Mouse (Mus musculus): ENCODE measurements at regions not wholly inside any gene's neighbourhood (a gene's known extent, or its start where the extent isn't known, plus 50 kb on each side); places are given as distances from the start of the nearest gene placed in this dataset.
A peak's percentile ranks its signal among the peaks of the same experiment; 100 is the strongest.

GRCm38 (mm10) chr8:125367374-125367773 lies 202.2 kb downstream of the Sipa1l2 start:
- DNase-seq: no peak

GRCm38 (mm10) chr8:125365004-125365403 lies 204.6 kb downstream of the Sipa1l2 start:
- DNase-seq: no peak

- no peak for DNase-seq
Measured at GRCm38 (mm10) chr8:125359456-125359855, 210.2 kb downstream of the Sipa1l2 start.

DNA sequence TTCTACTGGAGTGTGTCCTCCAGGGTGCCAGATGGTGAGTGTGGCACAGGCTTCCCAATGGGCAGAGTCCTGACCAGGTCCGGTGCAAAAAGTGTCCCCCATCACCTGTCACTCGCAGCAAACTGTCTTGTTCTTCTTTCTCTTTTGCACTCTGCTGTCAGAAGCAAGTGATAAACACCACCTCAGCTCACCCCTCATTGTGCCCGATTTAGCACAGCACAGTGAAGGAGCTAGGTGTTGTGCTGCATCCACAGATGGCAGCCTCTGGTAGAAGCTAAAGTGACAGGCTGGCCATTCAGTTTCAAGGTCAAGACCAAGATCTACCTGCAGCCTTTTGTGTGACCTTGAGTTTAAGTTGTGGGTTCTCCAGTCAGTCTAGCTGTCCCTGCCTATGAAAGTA lies 211.8 kb downstream of the Sipa1l2 start:
- DNase-seq: no peak

DNA sequence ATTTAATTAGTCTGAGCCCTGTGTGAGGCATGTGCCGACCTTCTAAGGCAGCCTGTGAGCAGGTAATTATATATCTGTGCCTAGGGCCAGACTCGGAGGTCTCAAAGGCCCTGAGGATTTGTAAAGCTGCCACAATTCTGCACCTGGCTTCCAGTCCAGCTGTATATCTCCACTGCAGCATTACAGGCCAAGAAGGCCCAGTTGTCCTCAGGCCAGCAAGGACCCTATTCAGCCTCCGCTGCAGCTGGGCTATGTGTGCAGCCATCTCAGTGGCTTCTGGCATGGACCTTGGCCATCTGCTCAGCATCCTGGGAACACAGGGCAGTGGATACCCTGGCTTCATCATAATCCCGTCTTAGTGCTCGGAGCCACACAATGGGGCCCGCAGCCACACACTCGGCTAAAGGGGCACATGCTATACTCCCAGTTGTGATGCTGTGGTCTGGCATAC lies 214.5 kb downstream of the Sipa1l2 start:
- no peak for DNase-seq

- DNase-seq: peak; percentile 30
Measured at GRCm38 (mm10) chr8:125352276-125352675, 217.3 kb downstream of the Sipa1l2 start.

DNA sequence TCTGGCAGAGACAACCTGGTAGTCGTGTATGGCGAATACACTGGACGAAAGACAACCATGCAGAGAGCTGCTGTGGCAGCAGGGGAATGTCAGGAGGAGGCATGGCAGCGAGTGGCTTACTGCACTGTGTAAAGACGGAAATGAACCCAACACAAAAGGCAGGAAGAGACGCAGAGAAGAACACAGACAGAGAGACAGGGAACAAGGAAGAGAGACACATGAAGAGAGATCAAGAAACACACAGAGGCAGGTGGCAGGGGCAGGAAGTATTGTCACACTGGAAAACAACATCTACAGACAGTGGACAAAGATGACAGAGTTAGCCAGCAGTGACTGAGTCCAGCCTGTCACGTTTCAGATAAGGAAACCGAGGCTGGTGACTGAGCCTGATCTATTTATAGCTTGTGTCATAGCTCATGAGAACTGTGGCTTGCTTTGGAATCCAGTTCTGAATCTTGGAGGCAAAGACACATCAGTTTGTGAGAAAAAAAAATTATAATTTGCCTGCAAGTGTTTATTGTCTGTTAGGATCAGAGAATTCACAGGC lies 218.0 kb downstream of the Sipa1l2 start:
- no peak for DNase-seq

DNA sequence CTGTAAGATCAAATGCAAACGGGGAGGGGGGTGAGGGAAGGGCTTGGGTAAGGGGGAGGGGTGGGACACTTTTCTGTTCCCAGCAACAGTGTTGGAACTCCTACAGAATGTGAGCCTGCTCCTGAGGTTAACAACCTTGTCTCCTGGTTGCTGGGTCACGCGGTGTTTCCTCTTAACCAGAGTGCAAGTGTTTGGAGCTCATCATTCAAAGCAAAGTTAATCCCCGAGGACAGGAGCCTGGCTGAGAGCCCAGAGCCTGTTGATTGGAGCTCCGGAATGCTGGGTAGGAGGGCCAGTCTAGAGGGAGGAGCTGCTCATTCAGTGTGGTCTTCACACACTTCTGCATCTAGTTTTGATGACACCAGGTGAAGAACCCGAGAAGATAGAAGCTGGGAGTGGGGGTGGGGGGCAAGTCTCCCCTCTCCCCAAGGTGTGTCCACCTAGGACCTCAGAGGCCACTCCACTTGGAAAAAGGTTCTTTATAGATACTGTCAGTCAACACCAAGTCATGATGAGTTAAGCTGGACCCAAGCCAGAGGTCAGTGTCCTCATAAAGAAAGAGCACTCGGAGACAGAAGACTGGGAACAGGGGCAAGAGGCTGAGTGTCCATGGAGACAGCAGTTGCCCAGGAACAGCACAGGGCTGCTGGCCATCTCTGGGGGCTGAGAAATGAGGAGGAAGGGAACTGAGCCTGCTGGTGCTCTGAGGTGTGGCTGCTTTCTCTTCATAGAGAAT lies 220.2 kb downstream of the Sipa1l2 start:
- peak; percentile 95 for DNase-seq

GRCm38 (mm10) chr8:125346182-125346581 lies 223.4 kb downstream of the Sipa1l2 start:
- DNase-seq: no peak

DNA sequence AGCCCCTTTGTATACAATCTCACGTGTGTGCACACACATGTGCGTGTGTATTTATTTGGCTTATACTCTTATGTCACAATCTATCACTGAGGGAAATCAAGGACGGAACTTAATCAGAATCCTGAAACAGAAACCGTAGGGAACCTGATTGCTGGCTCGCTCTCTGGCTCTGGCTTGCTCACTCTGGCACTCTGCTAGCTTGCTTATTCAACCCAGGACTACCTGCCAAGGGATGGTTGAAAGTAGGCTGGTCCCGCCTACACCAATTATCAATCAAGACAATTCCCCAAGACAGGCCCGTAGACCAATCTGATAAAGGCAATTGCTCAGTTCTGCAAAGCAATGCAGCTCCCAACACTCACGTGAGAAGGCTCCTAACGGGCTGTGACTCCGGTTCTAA lies 224.0 kb downstream of the Sipa1l2 start:
- no peak for DNase-seq

DNA sequence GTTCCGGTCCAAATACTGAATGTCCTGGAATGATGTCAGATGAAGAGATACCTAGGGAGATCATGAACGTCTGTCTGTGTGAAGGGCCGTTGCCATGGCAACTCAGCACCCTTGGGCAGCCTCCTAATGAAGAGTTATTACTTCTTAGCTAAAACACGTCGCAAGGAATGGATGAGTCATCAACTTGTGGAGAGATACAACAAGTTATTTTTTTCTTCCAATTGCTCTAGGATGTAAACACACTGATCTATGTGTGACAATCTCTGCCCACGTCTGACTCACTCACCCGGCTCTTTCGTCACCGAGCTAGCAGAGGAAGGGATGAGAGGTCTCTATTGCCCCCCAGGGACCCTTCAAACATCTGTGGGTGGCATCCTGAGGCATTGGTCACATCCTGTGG lies 225.7 kb downstream of the Sipa1l2 start:
- no peak for DNase-seq

DNA sequence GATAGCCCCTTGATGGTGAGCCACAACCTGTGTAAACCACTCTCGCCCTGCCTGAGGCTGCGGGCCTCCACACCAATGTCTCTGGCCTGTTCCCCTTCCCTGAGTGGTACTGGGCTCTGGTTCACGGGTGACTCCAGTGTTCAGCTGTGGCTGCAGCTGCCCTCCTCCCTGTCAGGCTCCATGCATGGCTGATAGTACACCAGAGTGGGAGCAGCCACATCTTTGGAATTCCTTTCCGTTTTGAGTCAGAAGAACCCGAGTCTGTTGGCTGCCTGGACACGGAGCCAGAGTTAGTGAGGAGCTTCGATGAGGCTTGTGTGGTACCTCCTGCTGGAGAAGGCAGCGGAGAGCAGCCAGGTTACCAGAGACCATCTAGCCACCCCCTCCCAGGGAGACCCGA lies 227.1 kb downstream of the Sipa1l2 start:
- no peak for DNase-seq

DNA sequence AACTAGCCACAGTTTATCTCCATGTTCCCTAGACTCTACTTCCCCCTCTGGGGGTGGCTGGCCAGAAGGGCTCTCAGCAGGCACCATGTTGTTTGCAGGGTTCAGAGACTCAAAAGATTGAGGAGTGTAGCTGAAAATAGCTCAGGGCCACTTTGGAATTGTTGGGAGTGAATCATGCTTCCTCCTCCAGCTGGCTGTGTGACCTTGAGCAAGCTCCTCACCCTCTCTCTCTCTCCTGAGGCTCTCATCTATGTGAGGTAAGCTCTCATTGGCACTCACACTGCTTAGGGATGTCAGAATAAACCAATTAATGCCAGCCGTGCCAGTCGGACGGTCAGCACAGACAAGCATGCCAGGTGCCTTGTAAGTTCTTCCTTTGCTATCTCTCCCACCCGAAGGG lies 228.0 kb downstream of the Sipa1l2 start:
- no peak for DNase-seq

DNA sequence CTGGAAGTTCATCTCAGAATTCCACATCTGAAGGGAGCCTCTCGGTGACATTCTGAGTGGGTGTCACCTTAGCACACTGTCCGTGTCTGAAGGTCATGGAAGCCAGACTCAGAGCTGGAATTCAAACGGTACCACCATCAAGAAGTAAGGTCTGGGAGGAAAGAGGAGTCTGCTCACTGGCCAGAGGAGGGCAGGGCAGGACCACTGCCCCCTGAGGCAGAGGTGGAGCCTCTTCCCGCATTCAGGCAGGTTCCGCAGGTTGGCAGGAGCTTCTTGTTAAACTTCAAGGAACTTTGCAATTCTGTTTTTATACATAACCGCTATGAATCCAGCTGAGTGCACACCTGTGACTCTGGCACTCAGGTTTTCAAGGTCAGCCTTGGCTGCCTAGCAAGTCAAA lies 231.4 kb downstream of the Sipa1l2 start:
- DNase-seq: peak; percentile 44

GRCm38 (mm10) chr8:125337444-125338077 lies 232.0 kb downstream of the Sipa1l2 start:
- no peak for DNase-seq

DNA sequence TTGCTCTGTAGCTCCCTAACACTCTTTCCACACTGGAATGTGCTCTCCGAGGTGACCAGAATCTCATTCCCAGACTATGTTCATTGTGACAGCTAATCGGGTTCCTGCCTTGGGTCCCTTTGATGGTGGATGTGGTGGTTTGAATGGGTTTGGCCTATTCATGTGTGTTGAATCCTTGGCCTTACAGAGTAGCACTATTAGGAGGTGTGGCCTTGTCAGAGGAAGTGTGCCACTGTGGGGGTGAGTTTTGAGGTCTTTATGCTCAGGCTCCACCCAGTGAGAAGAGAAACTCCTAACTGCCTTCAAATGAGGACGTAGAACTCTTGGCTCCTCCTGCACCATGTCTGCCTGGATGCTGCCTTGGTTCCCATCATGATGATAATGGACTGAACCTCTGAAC lies 232.8 kb downstream of the Sipa1l2 start:
- DNase-seq: no peak

GRCm38 (mm10) chr8:125335575-125336370 lies 233.8 kb downstream of the Sipa1l2 start:
- no peak for DNase-seq

- DNase-seq: no peak
Measured at GRCm38 (mm10) chr8:125335171-125335570, 234.4 kb downstream of the Sipa1l2 start.

GRCm38 (mm10) chr8:125330638-125331037 lies 239.0 kb downstream of the Sipa1l2 start:
- no peak for DNase-seq

DNA sequence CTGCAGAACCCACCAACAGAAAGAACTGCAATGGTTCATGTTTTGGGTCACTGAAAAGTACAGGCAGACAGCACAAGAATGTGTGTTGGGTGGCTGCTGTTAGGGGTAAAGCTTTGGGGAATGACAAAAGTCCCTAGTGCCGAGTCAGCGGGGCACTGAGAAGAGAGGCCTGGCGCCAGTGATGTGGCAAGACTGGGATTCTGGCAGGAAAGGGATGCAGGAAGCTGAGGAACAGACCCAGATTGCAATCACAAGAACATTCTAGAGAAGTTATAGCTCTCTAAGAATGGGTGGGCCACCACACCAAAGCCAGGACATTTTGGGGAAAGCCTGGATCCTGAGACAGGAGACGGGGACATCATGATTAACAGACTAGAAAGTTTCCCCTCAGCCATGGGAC lies 241.0 kb downstream of the Sipa1l2 start:
- DNase-seq: no peak

DNA sequence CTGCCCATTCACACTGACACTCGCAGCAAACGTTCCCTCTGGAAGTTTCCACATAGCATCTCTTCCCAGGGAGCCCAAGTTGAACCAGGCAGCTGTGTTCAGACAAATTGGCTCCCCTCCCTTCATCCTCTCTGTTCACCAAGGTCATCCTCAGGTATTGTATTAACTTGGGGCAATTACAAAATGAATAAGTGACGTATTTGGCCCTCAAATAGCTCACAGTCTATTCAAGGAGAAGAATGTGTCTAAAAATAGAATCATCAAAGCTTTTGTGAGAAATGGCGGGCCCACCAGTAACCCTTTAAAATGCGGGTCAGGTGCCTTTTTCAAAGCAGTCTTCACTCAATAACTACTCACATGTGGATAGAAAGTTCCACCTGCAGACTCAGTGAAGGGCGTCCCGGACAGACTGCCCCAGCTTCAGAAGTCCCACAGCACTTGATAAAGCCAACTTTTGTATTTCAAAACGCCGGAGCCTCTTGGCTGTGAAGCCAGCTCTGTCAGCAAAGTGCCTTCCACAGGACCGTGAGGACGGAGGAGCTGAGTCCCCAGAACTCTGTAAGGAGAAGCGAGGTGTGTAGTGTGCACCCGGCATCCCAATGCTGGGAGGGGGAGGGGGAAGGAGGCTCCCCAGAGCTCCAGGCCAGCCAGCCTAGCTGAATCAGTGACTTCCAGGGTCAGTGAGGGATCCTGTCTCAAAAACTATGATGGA lies 241.9 kb downstream of the Sipa1l2 start:
- DNase-seq: no peak

- DNase-seq: no peak
Measured at GRCm38 (mm10) chr8:125327006-125327405, 242.6 kb downstream of the Sipa1l2 start.

DNA sequence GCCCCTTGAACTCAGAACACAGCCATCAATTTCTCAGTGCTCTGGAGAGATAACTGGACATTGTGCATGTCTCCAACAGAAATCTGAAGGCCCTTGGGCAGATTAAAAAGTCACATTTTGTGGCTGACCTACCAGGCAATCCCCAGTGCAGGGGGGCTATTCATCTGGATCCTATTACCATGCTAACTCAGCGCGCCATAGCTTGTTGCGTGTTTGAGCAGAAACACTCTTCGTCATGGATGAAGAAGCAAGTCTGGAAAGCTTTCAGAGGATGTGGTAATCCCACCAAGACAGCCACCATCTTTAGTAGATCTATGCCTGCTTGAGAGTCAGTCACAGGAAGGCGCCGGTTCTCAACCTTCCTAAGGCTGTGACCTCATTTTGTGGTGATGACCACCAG lies 243.9 kb downstream of the Sipa1l2 start:
- no peak for DNase-seq

Data from kidney, adult 11 months (tissue).